Mouse (Mus musculus): ENCODE data around the gene Ppp2r5d.

Gene Ppp2r5d

GRCm38 (mm10) chr17:46645561-46646321 is 59.2 kb downstream of the Ppp2r5d start, which contains the start of the genes Klc4 and Mrpl2:
Gene Klc4, minus strand, starts transcription at chr17:46646022.
Gene Mrpl2, plus strand, starts transcription at chr17:46646229.
- peak; percentile 99 for DNase-seq (ENCODE audit: low read depth)

DNA sequence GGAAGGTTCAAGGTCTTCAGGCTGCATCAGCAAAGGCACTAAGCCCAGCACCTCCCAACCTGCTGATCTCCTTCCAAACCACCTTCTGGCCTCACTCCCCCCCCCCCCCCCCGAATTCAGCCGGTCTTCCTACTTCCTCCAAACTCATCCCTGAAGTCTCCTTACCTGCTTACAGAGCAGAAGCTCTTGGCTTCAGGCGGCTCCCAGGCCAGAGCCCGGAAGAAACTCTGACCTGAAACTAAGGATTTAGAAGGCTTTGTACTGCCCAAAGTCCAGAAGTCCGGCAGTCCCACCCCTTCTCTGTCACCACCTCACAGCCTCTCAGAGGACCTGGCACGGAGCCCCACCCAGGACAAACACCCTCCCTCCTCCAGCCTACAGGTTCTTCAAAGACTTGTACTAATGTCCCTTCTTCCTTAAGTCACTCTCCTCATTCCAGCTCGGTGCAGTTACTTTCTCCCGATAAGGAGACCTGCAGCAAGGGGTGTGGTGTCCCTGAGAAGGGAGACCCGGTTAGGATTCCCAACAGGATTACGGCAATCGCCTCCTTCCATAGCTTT is 59.9 kb downstream of the Ppp2r5d start:
- no peak for DNase-seq (ENCODE audit: low read depth)

DNA sequence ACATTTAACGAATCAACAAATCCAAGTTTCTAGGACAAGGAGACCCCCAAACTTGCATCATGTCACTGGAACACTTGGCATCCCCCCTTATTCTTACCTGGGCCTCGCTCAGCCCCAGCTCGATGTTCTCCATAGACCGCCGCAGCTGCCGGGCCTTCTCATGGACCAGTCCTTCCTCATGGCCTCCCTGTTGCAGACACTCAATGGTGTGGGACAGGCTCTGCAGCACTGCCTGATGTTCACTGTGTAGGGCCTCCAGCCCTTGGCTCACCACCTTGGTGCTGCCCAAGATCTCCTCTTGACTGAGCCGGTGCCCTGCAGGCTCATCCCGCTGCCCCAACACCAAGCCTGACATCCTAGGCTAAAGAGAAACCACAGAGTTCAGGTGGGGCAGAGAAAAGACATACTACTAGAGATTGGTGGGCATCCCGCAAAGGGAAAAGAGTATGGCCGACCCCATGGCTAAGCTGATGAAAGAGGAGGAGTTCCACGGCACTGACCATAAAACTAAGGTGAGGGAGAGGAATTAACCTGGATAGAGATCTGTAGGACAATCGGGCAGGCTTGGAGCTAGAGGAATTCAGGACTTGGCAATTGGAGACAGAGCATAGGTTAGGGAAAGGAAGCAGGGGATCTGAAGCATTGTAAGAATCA is 60.6 kb downstream of the Ppp2r5d start:
- DNase-seq (ENCODE audit: low read depth), result no peak

- no peak for DNase-seq (ENCODE audit: low read depth)
Observed at GRCm38 (mm10) chr17:46642060-46642459, 62.9 kb downstream of the Ppp2r5d start.

- DNase-seq (ENCODE audit: low read depth), result no peak
Observed at GRCm38 (mm10) chr17:46639929-46640328, 65.0 kb downstream of the Ppp2r5d start.

- DNase-seq (ENCODE audit: low read depth), result peak; percentile 72
Observed at GRCm38 (mm10) chr17:46636831-46637523, 67.9 kb downstream of the Ppp2r5d start.
